Mouse (Mus musculus) heart, embryonic 15.5 days (tissue): ENCODE measurements around the gene Esrrb. TPM values are rescaled to one million over a fixed set of nuclear protein-coding genes. Genes with fewer than 3 reads are reported as not detected.

Experiments
- ATAC-seq: fragments of 200-750 bp; cut with Nextera tagmentation; replicated peaks from 2 replicates; pipeline ENCODE4 v1.8.0; 2017; ENCODE audit warnings: low read depth, moderate TSS enrichment; ENCODE audit not compliant: insufficient number of reproducible peaks, insufficient read depth, low FRiP score
- H3K27ac ChIP-seq: fragments of 300-500 bp; sonication (generic); 2 replicates; pipeline ENCODE4 v1.5.1; 2015; ENCODE audit warnings: mild to moderate bottlenecking, inconsistent platforms
- H3K27me3 ChIP-seq: fragments of 300-500 bp; sonication (generic); 2 replicates; pipeline ENCODE4 v1.6.1; 2015; ENCODE audit warnings: inconsistent platforms
- H3K36me3 ChIP-seq: fragments of 300-500 bp; sonication (generic); 2 replicates; pipeline ENCODE4 v1.6.1; 2015; ENCODE audit warnings: mild to moderate bottlenecking, inconsistent platforms
- H3K4me1 ChIP-seq: fragments of 300-500 bp; sonication (generic); replicated peaks from 2 replicates; pipeline ENCODE4 v1.6.1; 2015; ENCODE audit warnings: inconsistent platforms
- H3K4me2 ChIP-seq: fragments of 300-500 bp; sonication (generic); 2 replicates; pipeline ENCODE4 v1.6.1; 2015; ENCODE audit warnings: inconsistent platforms, mild to moderate bottlenecking, moderate library complexity
- H3K4me3 ChIP-seq: fragments of 300-500 bp; sonication (generic); 2 replicates; pipeline ENCODE4 v1.5.1; 2015; ENCODE audit warnings: mild to moderate bottlenecking, inconsistent platforms
- H3K9ac ChIP-seq: fragments of 300-500 bp; sonication (generic); 2 replicates; pipeline ENCODE4 v1.6.1; 2015; ENCODE audit warnings: mild to moderate bottlenecking, inconsistent platforms
- H3K9me3 ChIP-seq: fragments of 300-500 bp; sonication (generic); replicated peaks from 2 replicates; pipeline ENCODE4 v1.6.1; 2016; ENCODE audit warnings: inconsistent platforms
- WGBS: fragments of 180-500 bp; shearing (Covaris S2); methylation state at CpG from one replicate; pipeline ENCODE4 v1.1.7; 2015; ENCODE audit warnings: mixed read lengths; 5-methylcytosine and 5-hydroxymethylcytosine counted together
- polyA plus RNA-seq: library from polyadenylated mRNA; unstranded; fragments of >200 nt; fragmentation: Nextera tagmentation; extraction: Ambion mirVana; gene quantifications from 2 replicates; pipeline ENCODE4 v1.2.1, GENCODE M21; 2015

The Esrrb gene
- polyA plus RNA-seq, 1 experiment from 2014 or later: 2.1 TPM

DNA sequence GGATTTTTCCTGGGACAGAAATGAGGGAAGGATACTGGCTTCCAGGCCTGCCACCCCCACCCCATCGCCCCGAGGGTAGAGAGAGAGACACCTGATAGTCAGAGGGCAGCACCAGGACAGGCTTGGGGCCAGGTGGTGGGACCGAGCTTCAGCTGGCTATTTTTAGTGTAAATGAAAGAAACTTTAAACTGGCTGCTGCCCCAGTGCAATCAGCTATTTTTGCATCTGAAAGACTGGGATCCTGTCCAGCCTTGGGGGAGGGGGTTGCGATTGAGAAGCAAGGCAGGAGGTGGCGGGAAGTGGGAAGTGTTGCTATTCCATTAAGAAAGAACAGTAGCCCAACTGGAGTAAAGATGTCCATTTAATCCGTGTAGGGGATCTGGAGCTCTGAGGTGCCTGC, 137.8 kb downstream of the Esrrb start:
- WGBS: 9% methylated on average over 6 of the region's 6 CpGs
- Histone ChIP-seq H3K4me2 (peak overlapping the region; percentile 40), H3K4me1 (peaks cover 16% of the 10 kb centered on the region), H3K27ac (peak overlapping the region; percentile 85), H3K9ac (0 out of 2 replicates have a peak overlapping the region, but pooled peaks have one; percentile 17), H3K4me3 (no peak overlapping the region), H3K9me3 (no peaks in the 10 kb centered on the region), H3K27me3 (no peaks in the 10 kb centered on the region), H3K36me3 (no peaks in the 10 kb centered on the region)
- peak; percentile 86 for ATAC-seq

- ATAC-seq: no peak
- WGBS: 69% methylated on average over 10 of the region's 10 CpGs
Measured at GRCm38 (mm10) chr12:86501728-86502127, 140.8 kb downstream of the Esrrb start.

DNA sequence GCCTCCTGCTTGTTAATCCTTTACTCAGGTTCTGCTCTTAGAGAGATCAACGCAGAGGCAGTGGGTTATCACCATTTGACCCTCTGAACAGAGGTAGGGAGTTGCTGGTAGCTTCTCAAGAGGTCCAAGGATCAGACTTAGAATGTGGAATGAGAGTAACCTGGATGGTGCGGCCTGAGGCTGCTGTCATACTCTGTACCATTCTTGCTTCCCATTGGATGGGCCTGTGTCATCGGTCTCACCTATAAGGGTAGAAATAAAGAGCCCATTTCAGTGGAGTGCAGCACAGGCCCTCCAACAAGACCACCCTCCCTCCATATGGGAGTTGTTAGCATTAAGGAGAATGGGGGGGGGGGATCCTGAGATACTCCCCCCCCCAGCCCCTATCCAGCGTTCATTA, 143.0 kb downstream of the Esrrb start:
- no peak overlapping the region for H3K9ac ChIP-seq
- peaks cover 7% of the 10 kb centered on the region for H3K4me1 ChIP-seq
- H3K27me3 ChIP-seq: no peaks in the 10 kb centered on the region
- no peak overlapping the region for H3K4me3 ChIP-seq
- no peaks in the 10 kb centered on the region for H3K36me3 ChIP-seq
- no peak overlapping the region for H3K27ac ChIP-seq
- no peaks in the 10 kb centered on the region for H3K9me3 ChIP-seq
- H3K4me2 ChIP-seq: no peak overlapping the region
- 74% methylated on average over 4 of the region's 4 CpGs for WGBS
- ATAC-seq: no peak

More at GRCm38 (mm10) chr12:86501728-86502127, 140.8 kb downstream of the Esrrb start:
- Histone ChIP-seq H3K9me3 (no peaks in the 10 kb centered on the region), H3K27me3 (no peaks in the 10 kb centered on the region), H3K36me3 (no peaks in the 10 kb centered on the region), H3K4me3 (no peak overlapping the region), H3K9ac (no peak overlapping the region), H3K4me1 (peaks cover 16% of the 10 kb centered on the region), H3K4me2 (no peak overlapping the region), H3K27ac (no peak overlapping the region)

- no peak overlapping the region for H3K4me3 ChIP-seq
Measured at GRCm38 (mm10) chr12:86504321-86504720, 143.4 kb downstream of the Esrrb start.

DNA sequence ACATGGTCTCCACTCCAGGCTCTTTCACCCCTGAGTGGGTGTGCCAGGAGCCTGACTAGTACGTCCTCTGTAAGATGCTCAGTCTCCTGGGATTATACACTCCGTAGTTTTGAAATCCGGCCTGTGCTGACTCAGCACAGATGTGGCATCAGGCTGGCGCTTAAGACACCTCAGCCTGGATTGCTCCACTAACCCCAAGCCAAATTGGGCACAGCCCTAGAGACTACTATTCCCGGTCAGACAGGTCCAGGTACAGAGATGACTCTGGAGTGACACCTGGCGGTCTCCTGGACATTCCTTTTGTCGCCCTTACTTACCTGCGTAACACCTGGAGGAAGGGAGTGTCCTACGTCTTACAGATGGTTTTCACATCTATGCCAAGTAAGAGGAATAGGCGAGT, 146.8 kb downstream of the Esrrb start:
- Histone ChIP-seq H3K9me3 (no peaks in the 10 kb centered on the region), H3K4me3 (no peak overlapping the region), H3K9ac (no peak overlapping the region), H3K36me3 (no peaks in the 10 kb centered on the region), H3K4me2 (no peak overlapping the region), H3K27me3 (no peaks in the 10 kb centered on the region), H3K27ac (no peak overlapping the region), H3K4me1 (peaks cover 5% of the 10 kb centered on the region; the same call in 1 of the 2 replicates)
- no peak for ATAC-seq
- WGBS: 78% methylated on average over 10 of the region's 10 CpGs

More at GRCm38 (mm10) chr12:86504321-86504720, 143.4 kb downstream of the Esrrb start:
- no peak for ATAC-seq
- H3K27me3 ChIP-seq: no peaks in the 10 kb centered on the region
- H3K36me3 ChIP-seq: no peaks in the 10 kb centered on the region
- H3K4me1 ChIP-seq: peaks cover 4% of the 10 kb centered on the region
- H3K9ac ChIP-seq: no peak overlapping the region
- H3K9me3 ChIP-seq: no peaks in the 10 kb centered on the region
- 88% methylated on average over 3 of the region's 3 CpGs for WGBS
- H3K27ac ChIP-seq: no peak overlapping the region
- H3K4me2 ChIP-seq: no peak overlapping the region

DNA sequence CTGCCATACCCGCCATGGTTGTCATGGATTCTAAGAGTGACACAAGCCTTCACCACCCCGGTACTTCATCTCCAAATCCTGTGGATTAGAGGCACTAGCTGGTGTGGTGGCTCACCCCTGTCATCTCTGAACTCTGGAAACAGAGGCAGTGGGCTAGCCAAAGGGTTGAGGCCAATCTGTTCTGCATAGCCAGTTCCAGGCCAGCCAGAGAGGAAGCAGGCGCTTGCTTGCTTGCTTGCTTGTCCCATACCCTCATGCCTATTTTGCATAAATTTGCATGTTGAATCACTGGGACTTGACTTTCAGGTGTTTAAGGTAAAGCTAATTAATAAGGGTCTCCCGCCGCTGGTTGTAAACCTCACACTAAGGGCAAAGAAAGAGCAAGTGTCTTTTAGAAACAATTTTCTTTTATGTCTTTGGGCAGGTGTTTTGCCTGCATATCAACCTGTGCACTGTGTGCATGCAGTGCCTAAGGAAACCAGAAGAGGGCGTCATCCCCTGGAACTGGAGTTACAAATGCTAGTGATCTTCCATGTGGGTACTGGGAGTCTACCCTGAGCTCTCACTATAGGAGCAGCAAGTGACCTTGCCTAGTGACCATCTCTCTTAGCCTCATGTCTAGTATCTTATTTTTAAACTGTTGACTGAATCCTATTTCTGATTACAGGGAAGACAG, 147.5 kb downstream of the Esrrb start:
- H3K9ac ChIP-seq: no peak overlapping the region
- H3K4me3 ChIP-seq: no peak overlapping the region
- no peak overlapping the region for H3K27ac ChIP-seq
- H3K9me3 ChIP-seq: no peaks in the 10 kb centered on the region
- no peaks in the 10 kb centered on the region for H3K36me3 ChIP-seq
- no peaks in the 10 kb centered on the region for H3K27me3 ChIP-seq
- 79% methylated on average over 6 of the region's 6 CpGs for WGBS
- H3K4me2 ChIP-seq: no peak overlapping the region
- ATAC-seq: no peak
- peaks cover 5% of the 10 kb centered on the region; the same call in 1 of the 2 replicates for H3K4me1 ChIP-seq

GRCm38 (mm10) chr12:86509295-86510279, 148.7 kb downstream of the Esrrb start:
- Histone ChIP-seq H3K27me3 (no peaks in the 10 kb centered on the region), H3K36me3 (no peaks in the 10 kb centered on the region), H3K27ac (no peak overlapping the region), H3K4me2 (no peak overlapping the region), H3K9me3 (no peaks in the 10 kb centered on the region), H3K4me1 (peaks cover 5% of the 10 kb centered on the region; the same call in 1 of the 2 replicates), H3K9ac (no peak overlapping the region), H3K4me3 (no peak overlapping the region)
- 52% methylated on average over 13 of the region's 13 CpGs for WGBS
- no peak for ATAC-seq

DNA sequence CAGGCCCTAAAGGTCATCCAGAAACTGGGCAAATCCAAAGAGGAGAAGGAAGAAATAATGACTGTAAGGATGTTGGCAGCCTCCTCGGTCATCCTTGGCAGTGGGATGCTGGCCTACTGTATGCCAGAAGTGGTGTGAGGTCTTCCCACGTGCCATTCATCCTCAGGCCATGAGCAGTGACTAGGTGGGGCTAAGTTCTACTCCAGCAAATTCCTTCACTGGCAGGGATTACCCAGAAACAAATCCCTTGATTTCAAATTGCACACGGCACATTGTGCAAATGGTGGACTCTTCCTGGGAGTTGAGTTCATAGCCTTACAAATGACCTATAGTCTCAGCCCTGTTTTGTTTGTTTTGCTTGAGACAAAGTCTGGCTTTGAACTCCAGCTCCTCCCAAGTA, 151.4 kb downstream of the Esrrb start:
- Histone ChIP-seq H3K4me3 (no peak overlapping the region), H3K36me3 (no peaks in the 10 kb centered on the region), H3K27me3 (no peaks in the 10 kb centered on the region), H3K4me1 (peaks cover 7% of the 10 kb centered on the region; the same call in 1 of the 2 replicates), H3K27ac (no peak overlapping the region), H3K4me2 (no peak overlapping the region), H3K9ac (no peak overlapping the region), H3K9me3 (no peaks in the 10 kb centered on the region)
- WGBS: 87% methylated on average over 3 of the region's 3 CpGs
- no peak for ATAC-seq

- no peak overlapping the region for H3K9ac ChIP-seq
- H3K4me2 ChIP-seq: no peak overlapping the region
- H3K27me3 ChIP-seq: no peaks in the 10 kb centered on the region
- ATAC-seq: no peak
- H3K36me3 ChIP-seq: no peaks in the 10 kb centered on the region
- WGBS: 49% methylated on average over 4 of the region's 4 CpGs
- H3K27ac ChIP-seq: no peak overlapping the region
- H3K4me1 ChIP-seq: peaks cover 8% of the 10 kb centered on the region; the same call in 1 of the 2 replicates
- no peaks in the 10 kb centered on the region for H3K9me3 ChIP-seq
- no peak overlapping the region for H3K4me3 ChIP-seq
Measured at GRCm38 (mm10) chr12:86513596-86513995, 152.7 kb downstream of the Esrrb start.

- H3K9ac ChIP-seq: no peak overlapping the region
- no peak for ATAC-seq
- H3K27me3 ChIP-seq: peaks cover 4% of the 10 kb centered on the region; the same call in 1 of the 2 replicates
- H3K4me3 ChIP-seq: no peak overlapping the region
- no peaks in the 10 kb centered on the region for H3K9me3 ChIP-seq
- no peak overlapping the region for H3K27ac ChIP-seq
- H3K36me3 ChIP-seq: no peaks in the 10 kb centered on the region
- 52% methylated on average over 5 of the region's 5 CpGs for WGBS
- no peak overlapping the region for H3K4me2 ChIP-seq
- peaks cover 5% of the 10 kb centered on the region; the same call in 1 of the 2 replicates for H3K4me1 ChIP-seq
Measured at GRCm38 (mm10) chr12:86516602-86517001, 155.7 kb downstream of the Esrrb start.

DNA sequence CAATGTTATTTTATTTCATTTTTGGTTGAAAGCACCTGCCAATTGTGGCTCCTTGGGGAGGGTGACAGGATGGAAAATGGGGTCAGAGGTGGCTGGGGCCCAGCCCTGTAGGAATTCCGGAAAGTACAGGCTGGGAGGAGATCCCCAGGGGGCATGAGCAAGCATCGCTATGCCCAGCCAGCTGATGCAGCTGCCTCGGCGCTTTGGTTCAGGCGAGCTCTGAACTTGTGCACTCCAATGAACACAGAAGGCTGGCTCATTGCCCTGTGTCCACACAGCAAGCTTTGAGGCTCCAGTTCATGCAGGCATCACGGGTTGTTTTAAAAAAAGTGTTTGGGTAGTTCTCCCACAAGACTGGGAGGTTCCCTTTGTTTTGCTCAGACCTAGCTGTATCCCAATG, 156.8 kb downstream of the Esrrb start:
- 63% methylated on average over 6 of the region's 6 CpGs for WGBS
- Histone ChIP-seq H3K27ac (no peak overlapping the region), H3K4me2 (no peak overlapping the region), H3K4me1 (peaks cover 5% of the 10 kb centered on the region; the same call in 1 of the 2 replicates), H3K36me3 (no peaks in the 10 kb centered on the region), H3K4me3 (no peak overlapping the region), H3K27me3 (peaks cover 4% of the 10 kb centered on the region; the same call in 1 of the 2 replicates), H3K9ac (no peak overlapping the region), H3K9me3 (no peaks in the 10 kb centered on the region)
- 0 out of 2 replicates have a peak, but pooled peaks have one; percentile 18 for ATAC-seq
